In the genomic region with DNA sequence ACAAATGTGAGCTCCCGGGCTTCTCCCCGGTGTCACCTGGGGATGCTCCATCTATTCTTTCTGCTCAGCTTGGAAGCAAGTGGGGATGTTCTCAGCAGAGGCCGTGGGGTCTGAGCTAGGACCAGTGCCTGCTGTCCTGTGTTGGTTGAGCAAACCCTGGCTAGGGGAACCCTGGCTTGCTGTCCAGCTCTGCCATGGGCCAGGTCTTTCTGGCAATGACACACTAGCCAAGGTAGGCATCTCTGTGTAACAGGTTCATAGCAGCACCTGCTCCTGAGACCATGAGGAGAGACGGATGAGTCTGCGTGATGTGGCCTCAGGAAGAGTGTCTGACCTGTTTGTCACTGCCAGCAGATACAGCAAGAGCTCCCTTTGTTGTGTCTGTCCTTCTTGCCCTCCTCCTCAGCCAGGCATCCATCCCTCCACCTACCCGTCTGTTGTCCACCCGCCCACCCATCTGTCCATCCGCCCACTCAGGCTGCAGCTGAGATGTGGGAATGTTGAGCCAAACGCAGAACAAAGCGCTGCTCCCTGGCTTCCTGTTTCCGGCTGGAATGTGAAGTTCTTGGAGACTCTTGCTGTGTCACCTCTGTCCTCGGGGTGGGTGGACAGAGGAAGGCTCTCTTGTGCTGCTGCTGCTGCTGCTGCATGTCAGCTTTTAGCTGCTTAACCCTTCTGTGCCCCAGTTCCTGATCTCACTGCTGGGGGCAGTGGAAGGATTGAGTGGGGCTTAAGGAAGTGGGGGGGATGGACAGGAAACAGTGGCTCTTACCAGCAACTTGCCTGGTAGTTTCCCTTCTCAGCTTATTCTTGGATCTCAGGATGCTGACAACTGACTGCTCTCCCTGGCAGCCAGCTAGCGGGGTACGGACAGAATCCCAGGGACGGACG, we compare ENCODE assay signal across 8 mouse cellular contexts.
A peak's percentile ranks its signal among the peaks of the same experiment; 100 is the strongest.
DNase-seq lines count a peak whose midpoint lies in the region; ATAC-seq and TF ChIP-seq lines count a peak whose summit lies in the region.

No protein-coding gene starts in this region.

- TF ChIP-seq CTCF in forebrain, postnatal 0 days (IDR thresholded peaks at IDR 0.05; ENCODE audit: low read depth), result no peak

- peak overlapping the region; percentile 45 for H3K9ac ChIP-seq in forebrain, postnatal 0 days

- no peak overlapping the region for H3K4me3 ChIP-seq in forebrain, postnatal 0 days (ENCODE audit: low read depth, low read length)
- H3K4me3 ChIP-seq in midbrain, embryonic 10.5 days, result peak overlapping the region; percentile 23; the same call in 1 of the 2 replicates

- DNase-seq in heart, adult 18-20 months, result peak; percentile 61 to 74
- no peak for DNase-seq in heart, postnatal 25 days (ENCODE audit: low spot score)
- peak; percentile 80 for DNase-seq in brain, adult 2 months (ENCODE audit: low read depth, low spot score)
- no peak for DNase-seq in forebrain, postnatal 0 days
- DNase-seq in kidney, postnatal 14 days, result peak; percentile 74
- peak; percentile 44 for DNase-seq in midbrain, embryonic 10.5 days (ENCODE audit: low spot score)
- no peak for DNase-seq in urinary bladder, adult 2 months (ENCODE audit: low spot score)
- DNase-seq in B cell, adult 2 months, result no peak

- no peaks in the 10 kb centered on the region for H3K9me3 ChIP-seq in forebrain, postnatal 0 days (ENCODE audit: low read length)
- no peaks in the 10 kb centered on the region for H3K9me3 ChIP-seq in midbrain, embryonic 10.5 days (replicated peaks)

- H3K4me2 ChIP-seq in forebrain, postnatal 0 days (ENCODE audit: low read depth), result peak overlapping the region; percentile 26; the same call in 1 of the 2 replicates

- H3K27ac ChIP-seq in forebrain, postnatal 0 days (ENCODE audit: low read depth, low read length), result peak overlapping the region; percentile 77
- H3K27ac ChIP-seq in midbrain, embryonic 10.5 days (replicated peaks), result peak overlapping the region; percentile 84

- 0 out of 2 replicates have a peak, but pooled peaks cover 16% of the 10 kb centered on the region for H3K4me1 ChIP-seq in forebrain, postnatal 0 days (ENCODE audit: insufficient read depth)
- peaks cover 97% of the 10 kb centered on the region for H3K4me1 ChIP-seq in midbrain, embryonic 10.5 days

- no peaks in the 10 kb centered on the region for H3K36me3 ChIP-seq in forebrain, postnatal 0 days (ENCODE audit: insufficient read depth)
- H3K36me3 ChIP-seq in midbrain, embryonic 10.5 days, result no peaks in the 10 kb centered on the region

- 54% methylated on average over 16 of the region's 16 CpGs for WGBS in forebrain, postnatal 0 days
- WGBS in midbrain, embryonic 10.5 days, result 56% methylated on average over 16 of the region's 16 CpGs

- intact Hi-C loops in heart, postnatal 25 days (cut with DNase I), result no loop called here

- ATAC-seq in forebrain, postnatal 0 days, result no peak

- H3K27me3 ChIP-seq in forebrain, postnatal 0 days (ENCODE audit: insufficient read depth, low read length), result no peaks in the 10 kb centered on the region; the same call in 1 of the 2 replicates
- no peaks in the 10 kb centered on the region for H3K27me3 ChIP-seq in midbrain, embryonic 10.5 days (ENCODE audit: low read depth, poor library complexity, severe bottlenecking)

Comparison
In these comparisons a context has a peak if more than half of its experiments do, and no peak if none do; other contexts are left out.
1. DNase-seq: peak in heart, adult 18-20 months (2 of 2), brain, adult 2 months (single experiment), kidney, postnatal 14 days (single experiment) and midbrain, embryonic 10.5 days (single experiment); none in heart, postnatal 25 days (single experiment), forebrain, postnatal 0 days (single experiment), urinary bladder, adult 2 months (single experiment) and B cell, adult 2 months (0 of 2).